Mouse (Mus musculus): ENCODE measurements around the gene Hist2h2ab. TPM values are rescaled to one million over a fixed set of nuclear protein-coding genes. Genes with fewer than 3 reads are reported as not detected.
A peak's percentile ranks its signal among the peaks of the same experiment; 100 is the strongest.

The Hist2h2ab gene
- total and polyA plus RNA-seq, 2 experiments from 2014 or later = 166 TPM; not detected in 1

GRCm38 (mm10) chr3:96175251-96175650 lies 44.4 kb upstream of the Hist2h2ab start:
- TF ChIP-seq CTCF (IDR thresholded peaks at IDR 0.05; ENCODE audit: low read depth) = no peak
- ATAC-seq = no peak
- no peak overlapping the region for H3K9ac ChIP-seq
- H3K4me2 ChIP-seq (ENCODE audit: low read depth) = no peak overlapping the region
- no peak for DNase-seq
- H3K4me1 ChIP-seq (ENCODE audit: insufficient read depth) = peaks cover 8% of the 10 kb centered on the region
- H3K27ac ChIP-seq (ENCODE audit: low read depth, low read length) = no peak overlapping the region
- WGBS = 93% methylated on average over 6 of the region's 6 CpGs
- no peak overlapping the region for H3K4me3 ChIP-seq (ENCODE audit: low read depth, low read length)
- no peaks in the 10 kb centered on the region for H3K27me3 ChIP-seq (ENCODE audit: insufficient read depth, low read length)
- H3K9me3 ChIP-seq (ENCODE audit: low read length) = no peaks in the 10 kb centered on the region
- peaks cover 39% of the 10 kb centered on the region for H3K36me3 ChIP-seq (ENCODE audit: insufficient read depth)

- H3K27me3 ChIP-seq (ENCODE audit: insufficient read depth, low read length) = no peaks in the 10 kb centered on the region
- no peaks in the 10 kb centered on the region for H3K9me3 ChIP-seq (ENCODE audit: low read length)
- H3K27ac ChIP-seq (ENCODE audit: low read depth, low read length) = no peak overlapping the region
- TF ChIP-seq CTCF (IDR thresholded peaks at IDR 0.05; ENCODE audit: low read depth) = no peak
- H3K9ac ChIP-seq = no peak overlapping the region
- ATAC-seq (no peak), DNase-seq (no peak)
- 93% methylated on average over 4 of the region's 4 CpGs for WGBS
- no peak overlapping the region for H3K4me3 ChIP-seq (ENCODE audit: low read depth, low read length)
- no peak overlapping the region for H3K4me2 ChIP-seq (ENCODE audit: low read depth)
- H3K4me1 ChIP-seq (ENCODE audit: insufficient read depth) = peaks cover 4% of the 10 kb centered on the region
- H3K36me3 ChIP-seq (ENCODE audit: insufficient read depth) = peaks cover 39% of the 10 kb centered on the region
These were observed 41.2 kb upstream of the Hist2h2ab start for GRCm38 (mm10) chr3:96178427-96178826.

- no peak overlapping the region for H3K27ac ChIP-seq (ENCODE audit: low read depth, low read length)
These were observed 40.8 kb upstream of the Hist2h2ab start for GRCm38 (mm10) chr3:96178902-96179301.

GRCm38 (mm10) chr3:96179531-96179930 lies 40.1 kb upstream of the Hist2h2ab start:
- Histone ChIP-seq H3K27ac (ENCODE audit: low read depth, low read length) (no peak overlapping the region), H3K4me1 (ENCODE audit: insufficient read depth) (peaks cover 4% of the 10 kb centered on the region), H3K9ac (no peak overlapping the region), H3K36me3 (ENCODE audit: insufficient read depth) (peaks cover 33% of the 10 kb centered on the region), H3K4me2 (ENCODE audit: low read depth) (no peak overlapping the region), H3K4me3 (ENCODE audit: low read depth, low read length) (no peak overlapping the region), H3K27me3 (ENCODE audit: insufficient read depth, low read length) (no peaks in the 10 kb centered on the region), H3K9me3 (ENCODE audit: low read length) (no peaks in the 10 kb centered on the region)
- no peak for ATAC-seq
- 47% methylated on average over 4 of the region's 4 CpGs for WGBS
- DNase-seq = no peak
- TF ChIP-seq CTCF (IDR thresholded peaks at IDR 0.05; ENCODE audit: low read depth) = no peak

More at GRCm38 (mm10) chr3:96178902-96179301, 40.8 kb upstream of the Hist2h2ab start:
- no peak overlapping the region for H3K4me3 ChIP-seq (ENCODE audit: low read depth, low read length)
- H3K9me3 ChIP-seq (ENCODE audit: low read length) = no peaks in the 10 kb centered on the region
- no peak for TF ChIP-seq CTCF (IDR thresholded peaks at IDR 0.05; ENCODE audit: low read depth)
- 86% methylated on average over 2 of the region's 2 CpGs for WGBS
- no peak overlapping the region for H3K4me2 ChIP-seq (ENCODE audit: low read depth)
- no peak overlapping the region for H3K9ac ChIP-seq
- H3K4me1 ChIP-seq (ENCODE audit: insufficient read depth) = peaks cover 4% of the 10 kb centered on the region
- H3K27me3 ChIP-seq (ENCODE audit: insufficient read depth, low read length) = no peaks in the 10 kb centered on the region
- peaks cover 39% of the 10 kb centered on the region for H3K36me3 ChIP-seq (ENCODE audit: insufficient read depth)
- no peak for ATAC-seq
- DNase-seq = no peak

- H3K9ac ChIP-seq = peak within 1 kb of the TSS; percentile 78
- H3K4me2 ChIP-seq (ENCODE audit: low read depth) = peak within 1 kb of the TSS; percentile 72
- H3K4me1 ChIP-seq (ENCODE audit: insufficient read depth) = peaks cover 4% of the 10 kb centered on the region
- TF ChIP-seq CTCF (IDR thresholded peaks at IDR 0.05; ENCODE audit: low read depth) = no peak
- H3K4me3 ChIP-seq (ENCODE audit: low read depth, low read length) = peak within 1 kb of the TSS; percentile 52
- ATAC-seq = peak; percentile 80
- no peaks in the 10 kb centered on the region for H3K27me3 ChIP-seq (ENCODE audit: insufficient read depth, low read length)
- peaks cover 28% of the 10 kb centered on the region for H3K36me3 ChIP-seq (ENCODE audit: insufficient read depth)
- peak; percentile 82 for DNase-seq
- peak within 1 kb of the TSS; percentile 72 for H3K27ac ChIP-seq (ENCODE audit: low read depth, low read length)
- H3K9me3 ChIP-seq (ENCODE audit: low read length) = no peaks in the 10 kb centered on the region
- 0% methylated on average over 18 of the region's 23 CpGs for WGBS
These were observed 38.8 kb upstream of the Hist2h2ab start, which contains the start of gene Sv2a for GRCm38 (mm10) chr3:96180727-96181477. Sv2a (plus strand) TSS chr3:96181151.

GRCm38 (mm10) chr3:96181510-96182381 lies 37.9 kb upstream of the Hist2h2ab start:
- peak; percentile 67 for ATAC-seq
- peak; percentile 62 for DNase-seq
- H3K9ac ChIP-seq = peak overlapping the region; percentile 78
- no peak for TF ChIP-seq CTCF (IDR thresholded peaks at IDR 0.05; ENCODE audit: low read depth)
- peak overlapping the region; percentile 72 for H3K4me2 ChIP-seq (ENCODE audit: low read depth)
- no peaks in the 10 kb centered on the region for H3K27me3 ChIP-seq (ENCODE audit: insufficient read depth, low read length)
- WGBS = 23% methylated on average over 12 of the region's 12 CpGs
- H3K4me1 ChIP-seq (ENCODE audit: insufficient read depth) = peaks cover 4% of the 10 kb centered on the region
- H3K27ac ChIP-seq (ENCODE audit: low read depth, low read length) = peak overlapping the region; percentile 72
- peak overlapping the region; percentile 52 for H3K4me3 ChIP-seq (ENCODE audit: low read depth, low read length)
- H3K9me3 ChIP-seq (ENCODE audit: low read length) = no peaks in the 10 kb centered on the region
- H3K36me3 ChIP-seq (ENCODE audit: insufficient read depth) = peaks cover 24% of the 10 kb centered on the region

Measured in forebrain, postnatal 0 days (tissue).